Mouse (Mus musculus) liver, postnatal 0 days (tissue): ENCODE measurements around the gene Uba7.

Experiments used
- CTCF ChIP-seq: sonication (generic); IDR thresholded peaks from 2 replicates; pipeline ENCODE4 v1.5.1; 2016; ENCODE audit warnings: antibody characterized with exemption, low read depth
- EP300 ChIP-seq: IDR thresholded peaks from 2 replicates; pipeline ENCODE4 v1.6.1; 2016; ENCODE audit warnings: antibody characterized with exemption, low read depth, mild to moderate bottlenecking

- TF ChIP-seq EP300 (no peak), CTCF (no peak)
These were observed 27.6 kb downstream of the Uba7 start for GRCm38 (mm10) chr9:108002778-108003530.
